Mouse (Mus musculus) megakaryocyte, adult 5-6 weeks (primary cell): ENCODE measurements around the gene Slx. TPM values are rescaled to one million over a fixed set of nuclear protein-coding genes. Genes with fewer than 3 reads are reported as not detected.
"Not testable (repeated sequence)": the region's sequence is repeated elsewhere in the genome, so short reads cannot be mapped to it uniquely, and the experiment has no call there.

Experiments used
- ATAC-seq: 2 replicates; pipeline ENCODE4 v1.8.0; 2016; ENCODE audit warnings: mild to moderate bottlenecking, inconsistent platforms; ENCODE audit not compliant: poor library complexity, severe bottlenecking
- total RNA-seq, 2 experiments: library from RNA; stranded (forward) in 1 of 2; stranded (reverse) in 1 of 2; fragments of 153-499, 151-499 nt in 1 of 2; fragments of 221-1000, 200-1000 nt in 1 of 2; gene quantifications; 2 replicates each; pipeline versions ENCODE4 v1.2.3 to v1.2.4; 2015 to 2017

The Slx gene
- total RNA-seq (2015) (not detected in 2 replicates), total RNA-seq (2017) (not detected in 2 replicates)

DNA sequence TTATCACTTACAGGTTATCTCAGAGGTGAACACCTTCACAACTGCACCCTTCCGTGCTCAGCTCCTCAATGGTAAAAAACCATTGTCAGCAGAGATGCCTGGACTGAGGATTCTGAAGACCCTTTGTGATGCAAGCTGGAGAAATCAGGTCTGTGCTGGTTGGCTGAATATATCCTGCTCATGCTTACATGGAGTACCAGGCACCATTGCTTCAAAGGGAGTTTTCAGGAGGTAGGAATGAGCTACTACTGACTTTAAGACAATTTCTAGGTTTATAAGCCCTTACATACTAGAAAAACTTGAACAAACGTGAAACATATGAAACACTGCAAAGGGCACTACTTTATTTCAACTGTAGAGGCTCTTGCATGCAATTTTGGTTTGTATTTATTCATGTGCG, at the start of gene Slx:
Gene Slx, minus strand, starts transcription at position 101 of the 400 bp plus-strand sequence.
- ATAC-seq = not testable (repeated sequence)

Other genes with a start within 250 kb of the Slx start
- gene Gm2030, start 235.5 kb downstream of the Slx start, total RNA-seq (2015) = not detected in 2 replicates
- gene Gm2030, start 235.5 kb downstream of the Slx start, total RNA-seq (2017) = not detected in 2 replicates
- gene Gm14525, start 157.1 kb upstream of the Slx start, total RNA-seq (2015) = not detected in 2 replicates
- not detected in 2 replicates for gene Gm14525, start 157.1 kb upstream of the Slx start, total RNA-seq (2017)